Mouse (Mus musculus): Measurements from ENCODE around the gene Gm16503.
"Not testable (repeated sequence)": the region's sequence is repeated elsewhere in the genome, so short reads cannot be mapped to it uniquely, and the experiment has no call there.

Gm16503 gene

GRCm38 (mm10) chr4:147539918-147540317, at the start of gene Gm16503:
Gm16503 (plus strand) TSS chr4:147540218.
- not testable (repeated sequence) for DNase-seq (ENCODE audit: low spot score)

- DNase-seq (ENCODE audit: low spot score), result not testable (repeated sequence)
Observed at GRCm38 (mm10) chr4:147492117-147492516, 47.9 kb upstream of the Gm16503 start, which contains the start of gene Zfp982. Zfp982 (plus strand) TSS chr4:147492417.

- DNase-seq (ENCODE audit: low spot score), result not testable (repeated sequence)
Observed at GRCm38 (mm10) chr4:147498772-147499613, 41.0 kb upstream of the Gm16503 start.

GRCm38 (mm10) chr4:147509174-147509573, 30.8 kb upstream of the Gm16503 start:
- no peak for DNase-seq (ENCODE audit: low spot score)

DNA sequence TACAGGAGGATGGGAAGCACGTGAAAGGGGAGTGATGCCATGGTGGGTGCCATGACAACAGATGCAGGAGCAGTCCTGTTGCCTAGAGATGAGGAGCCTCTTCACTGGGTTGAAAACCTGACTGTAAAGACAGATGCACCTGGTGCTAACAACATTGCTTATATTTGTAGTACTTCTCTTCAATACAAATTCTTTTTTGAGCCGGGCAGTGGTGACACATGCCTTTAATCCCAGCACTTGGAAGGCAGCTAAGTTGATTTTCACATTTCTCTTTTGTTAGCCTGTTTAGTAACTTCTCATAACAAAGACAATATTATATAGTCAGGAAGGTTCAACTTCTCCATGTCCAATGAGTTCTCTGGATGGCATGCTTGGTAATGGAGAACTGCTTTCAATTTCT, 21.0 kb upstream of the Gm16503 start:
- no peak for DNase-seq (ENCODE audit: low spot score)

- no peak for DNase-seq (ENCODE audit: low spot score)
Observed at GRCm38 (mm10) chr4:147520100-147520499, 19.9 kb upstream of the Gm16503 start.

- no peak for DNase-seq (ENCODE audit: low spot score)
Observed at GRCm38 (mm10) chr4:147525125-147525524, 14.9 kb upstream of the Gm16503 start.

- DNase-seq (ENCODE audit: low spot score), result no peak
Observed at GRCm38 (mm10) chr4:147530366-147530765, 9.7 kb upstream of the Gm16503 start.

- DNase-seq (ENCODE audit: low spot score), result not testable (repeated sequence)
Observed at GRCm38 (mm10) chr4:147535916-147536315, 4.1 kb upstream of the Gm16503 start.

DNA sequence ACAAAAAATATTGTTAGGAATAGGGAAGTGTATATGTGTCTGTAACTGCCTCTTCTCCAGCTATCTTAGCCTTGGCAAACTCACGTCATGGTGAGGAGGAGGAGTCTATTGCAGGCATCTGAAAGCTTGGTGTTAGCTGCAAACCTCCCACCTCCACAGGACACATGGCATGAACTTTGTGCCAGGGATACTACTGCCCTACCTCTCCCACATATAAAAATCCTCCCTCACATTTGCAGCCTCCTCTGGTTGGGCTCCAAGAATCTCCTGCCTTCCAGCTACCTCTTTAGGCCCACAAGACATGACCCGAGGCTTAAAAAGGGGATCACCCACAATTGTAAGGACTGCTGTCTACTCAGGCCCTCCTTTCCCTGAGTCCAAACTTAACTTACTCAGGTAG, 2.3 kb upstream of the Gm16503 start:
- no peak for DNase-seq (ENCODE audit: low spot score)

DNA sequence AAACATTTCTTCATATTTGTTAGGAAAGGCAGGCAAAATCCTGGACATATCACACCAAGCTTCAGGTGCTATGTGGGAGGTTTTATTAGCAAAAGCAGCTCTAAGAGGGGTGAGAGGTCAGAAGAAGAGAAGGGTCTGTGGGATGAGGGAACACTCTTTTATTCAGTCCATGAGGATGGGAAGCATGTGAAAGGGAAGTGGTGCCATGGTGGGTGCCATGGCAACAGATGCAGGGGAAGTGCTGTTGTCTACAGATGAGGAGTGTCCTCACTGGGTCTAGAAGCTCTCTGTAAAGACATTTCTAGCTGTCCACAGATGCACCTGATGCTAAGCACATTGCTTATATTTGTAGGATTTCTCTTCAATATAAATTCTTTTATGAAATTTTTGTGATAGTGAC, 1.1 kb downstream of the Gm16503 start:
- no peak for DNase-seq (ENCODE audit: low spot score)

- not testable (repeated sequence) for DNase-seq (ENCODE audit: low spot score)
Observed at GRCm38 (mm10) chr4:147553071-147553470, 13.1 kb downstream of the Gm16503 start, which contains the start of gene Zfp985. Zfp985 (plus strand) TSS chr4:147553277.

- not testable (repeated sequence) for DNase-seq (ENCODE audit: low spot score)
Observed at GRCm38 (mm10) chr4:147554361-147554760, 14.3 kb downstream of the Gm16503 start.

DNA sequence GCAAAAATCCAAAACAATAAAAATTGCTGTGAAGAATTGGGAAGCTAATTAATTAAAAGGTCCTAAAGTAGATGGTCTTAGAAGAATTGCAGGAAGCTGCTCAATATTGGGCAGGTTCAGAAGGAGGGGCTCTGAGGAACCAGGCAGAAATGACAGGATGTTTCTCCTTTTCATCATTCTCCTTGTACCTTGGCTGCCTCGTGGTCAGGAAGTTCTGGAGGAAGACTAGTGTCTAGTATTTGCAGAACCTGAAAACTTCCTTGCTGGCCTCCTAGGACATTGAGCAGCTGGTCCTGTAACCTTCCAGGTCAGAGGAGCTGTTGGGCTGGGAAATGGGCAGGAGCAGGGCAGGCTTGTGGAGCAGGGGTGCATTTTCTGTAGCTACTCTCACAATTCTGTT, 16.9 kb downstream of the Gm16503 start:
- DNase-seq (ENCODE audit: low spot score), result not testable (repeated sequence)

GRCm38 (mm10) chr4:147558011-147558410, 18.0 kb downstream of the Gm16503 start:
- not testable (repeated sequence) for DNase-seq (ENCODE audit: low spot score)

GRCm38 (mm10) chr4:147559096-147559495, 19.1 kb downstream of the Gm16503 start:
- DNase-seq (ENCODE audit: low spot score), result not testable (repeated sequence)

DNA sequence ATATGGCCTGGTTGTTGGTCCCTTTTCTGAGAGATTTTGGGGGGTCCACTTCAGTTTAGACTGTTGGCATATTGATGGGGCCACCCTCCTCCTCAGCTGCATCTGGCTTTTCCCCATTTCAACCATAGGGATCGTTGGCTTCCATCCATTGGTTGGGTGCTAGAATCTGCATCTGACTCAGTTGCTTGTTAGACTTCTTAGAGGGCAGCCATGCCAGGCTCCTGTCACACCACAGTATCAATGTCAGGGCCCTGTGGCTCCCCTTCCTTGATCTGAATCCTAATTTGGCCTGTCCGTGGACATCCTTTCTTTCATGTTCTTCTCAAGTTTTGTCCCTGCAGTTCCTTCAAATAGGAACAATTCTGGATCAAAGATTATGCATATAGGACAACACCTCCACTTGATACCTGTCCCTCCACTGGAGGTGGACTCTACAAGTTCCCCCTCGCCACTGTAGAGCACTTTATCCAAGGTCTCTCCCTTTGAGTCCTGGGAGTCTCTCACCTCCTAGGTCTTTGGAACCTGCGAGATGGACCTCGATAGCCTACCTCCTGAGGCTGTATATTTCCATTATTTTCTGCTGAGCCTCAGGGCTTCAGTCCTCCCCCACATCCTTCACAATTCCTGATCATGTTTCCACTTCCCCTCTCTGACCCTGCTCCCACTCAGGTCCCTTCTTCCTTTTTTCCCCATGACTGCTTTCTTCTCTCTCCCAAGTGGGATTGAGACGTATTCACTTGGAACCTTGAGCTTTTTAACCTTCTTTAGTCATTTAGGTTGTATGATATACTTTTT, 25.6 kb downstream of the Gm16503 start:
- no peak for DNase-seq (ENCODE audit: low spot score)

- DNase-seq (ENCODE audit: low spot score), result not testable (repeated sequence)
Observed at GRCm38 (mm10) chr4:147571156-147571555, 31.1 kb downstream of the Gm16503 start.

GRCm38 (mm10) chr4:147579371-147579770, 39.4 kb downstream of the Gm16503 start:
- not testable (repeated sequence) for DNase-seq (ENCODE audit: low spot score)

DNA sequence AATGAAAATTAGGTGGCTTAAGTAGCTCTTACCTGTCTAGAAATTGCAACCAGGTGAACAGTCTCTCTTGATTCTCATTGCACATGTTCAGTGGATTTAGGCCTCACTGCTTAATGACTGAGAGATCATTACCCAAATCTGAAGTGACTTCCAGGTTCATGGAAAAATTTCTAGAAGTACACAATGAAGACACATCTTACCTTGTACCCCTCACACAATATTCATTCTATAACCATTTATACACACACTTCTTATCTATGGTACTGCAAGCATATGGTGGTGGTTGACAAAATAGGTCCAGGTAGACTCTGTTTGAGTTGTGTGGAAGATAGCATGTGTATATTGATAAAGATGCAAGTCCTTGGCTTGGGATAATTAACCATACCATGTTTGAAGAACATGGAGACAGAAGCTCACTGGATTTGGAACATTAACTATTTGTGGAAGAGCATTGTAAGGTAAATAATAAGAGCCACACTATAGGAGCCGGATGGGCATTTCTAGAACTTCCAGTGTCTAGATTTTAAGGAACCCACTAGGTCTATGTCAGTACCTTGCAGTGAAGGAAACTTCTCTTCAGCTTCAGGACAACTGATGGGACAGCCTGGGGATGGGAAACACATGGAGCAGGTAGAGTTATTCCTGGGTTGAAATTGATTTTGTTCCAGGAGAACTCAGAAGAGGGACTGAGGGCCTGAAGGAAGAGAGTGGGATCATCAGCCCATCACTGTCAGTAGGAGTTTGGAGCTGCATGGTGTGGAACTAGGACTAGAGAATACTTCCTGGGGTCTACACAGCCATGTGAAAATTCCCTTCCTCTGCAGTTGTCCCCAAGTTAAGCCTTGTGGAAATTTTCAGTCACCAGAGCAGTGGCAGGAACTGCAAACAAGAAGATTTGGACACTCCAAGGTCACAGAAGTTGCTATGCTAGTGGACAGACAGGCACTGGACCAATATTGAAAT, 46.8 kb downstream of the Gm16503 start:
- no peak for DNase-seq (ENCODE audit: low spot score)

Measured in ovary, adult 18-20 months (tissue).